Mouse (Mus musculus): ENCODE results near the gene Epb41l1.

Gene Epb41l1

GRCm38 (mm10) chr2:156456386-156457342, 36.0 kb downstream of the Epb41l1 start:
- in situ Hi-C loops (cut with MboI) = no loop called here

GRCm38 (mm10) chr2:156457343-156457717, 36.6 kb downstream of the Epb41l1 start:
- in situ Hi-C loops (cut with MboI) = no loop called here

- in situ Hi-C loops (cut with MboI) = no loop called here
These were observed 39.8 kb downstream of the Epb41l1 start for GRCm38 (mm10) chr2:156460470-156460869.

GRCm38 (mm10) chr2:156462154-156463029, 41.7 kb downstream of the Epb41l1 start:
- in situ Hi-C loops (cut with MboI) = no loop called here

GRCm38 (mm10) chr2:156464416-156464815, 43.7 kb downstream of the Epb41l1 start:
- in situ Hi-C loops (cut with MboI) = no loop called here

GRCm38 (mm10) chr2:156467538-156467937, 46.8 kb downstream of the Epb41l1 start:
- in situ Hi-C loops (cut with MboI) = no loop called here

- in situ Hi-C loops (cut with MboI) = no loop called here
These were observed 48.2 kb downstream of the Epb41l1 start for GRCm38 (mm10) chr2:156468890-156469289.

GRCm38 (mm10) chr2:156469508-156469907, 48.8 kb downstream of the Epb41l1 start:
- in situ Hi-C loops (cut with MboI) = no loop called here

GRCm38 (mm10) chr2:156470938-156471337, 50.2 kb downstream of the Epb41l1 start:
- in situ Hi-C loops (cut with MboI) = no loop called here

- in situ Hi-C loops (cut with MboI) = no loop called here
These were observed 51.6 kb downstream of the Epb41l1 start for GRCm38 (mm10) chr2:156472336-156472735.

- in situ Hi-C loops (cut with MboI) = no loop called here
These were observed 53.0 kb downstream of the Epb41l1 start for GRCm38 (mm10) chr2:156473696-156474095.

- in situ Hi-C loops (cut with MboI) = no loop called here
These were observed 53.4 kb downstream of the Epb41l1 start for GRCm38 (mm10) chr2:156474111-156474510.

- in situ Hi-C loops (cut with MboI) = no loop called here
These were observed 54.2 kb downstream of the Epb41l1 start for GRCm38 (mm10) chr2:156474891-156475284.

GRCm38 (mm10) chr2:156475285-156476110, 54.8 kb downstream of the Epb41l1 start:
- in situ Hi-C loops (cut with MboI) = no loop called here

- in situ Hi-C loops (cut with MboI) = no loop called here
These were observed 55.5 kb downstream of the Epb41l1 start for GRCm38 (mm10) chr2:156476111-156476747.

- in situ Hi-C loops (cut with MboI) = no loop called here
These were observed 56.0 kb downstream of the Epb41l1 start for GRCm38 (mm10) chr2:156476748-156477151.

GRCm38 (mm10) chr2:156478046-156478690, 57.5 kb downstream of the Epb41l1 start:
- in situ Hi-C loops (cut with MboI) = no loop called here

- in situ Hi-C loops (cut with MboI) = no loop called here
These were observed 59.1 kb downstream of the Epb41l1 start for GRCm38 (mm10) chr2:156479833-156480232.

GRCm38 (mm10) chr2:156480267-156480666, 59.6 kb downstream of the Epb41l1 start:
- in situ Hi-C loops (cut with MboI) = no loop called here

GRCm38 (mm10) chr2:156482299-156482698, 61.6 kb downstream of the Epb41l1 start:
- in situ Hi-C loops (cut with MboI) = no loop called here

GRCm38 (mm10) chr2:156482764-156483163, 62.1 kb downstream of the Epb41l1 start:
- in situ Hi-C loops (cut with MboI) = no loop called here
